Mouse (Mus musculus): ENCODE measurements around the gene Nfya.

Nfya gene

DNA sequence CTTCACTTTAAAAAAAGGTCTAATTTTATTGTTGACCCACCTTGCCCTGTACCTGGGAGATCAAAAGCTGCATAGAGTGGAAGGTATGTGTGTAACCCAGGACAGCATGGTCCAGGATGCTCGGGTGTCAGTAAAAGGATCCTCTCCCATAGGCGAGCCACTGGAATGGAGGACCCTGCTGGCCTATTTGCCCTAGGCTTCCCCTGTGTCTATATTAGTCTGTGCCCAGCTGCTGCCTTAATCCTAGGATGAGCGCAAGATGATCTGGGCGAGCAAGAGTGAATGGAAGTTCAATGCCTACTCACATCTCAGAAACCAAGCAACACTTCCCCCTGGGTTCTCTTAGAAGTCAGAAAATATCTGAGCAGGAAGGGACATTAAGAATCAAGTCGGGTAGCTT lies 21.3 kb upstream of the Nfya start:
- no peak for DNase-seq (ENCODE audit: low spot score in 2 of 2)

DNA sequence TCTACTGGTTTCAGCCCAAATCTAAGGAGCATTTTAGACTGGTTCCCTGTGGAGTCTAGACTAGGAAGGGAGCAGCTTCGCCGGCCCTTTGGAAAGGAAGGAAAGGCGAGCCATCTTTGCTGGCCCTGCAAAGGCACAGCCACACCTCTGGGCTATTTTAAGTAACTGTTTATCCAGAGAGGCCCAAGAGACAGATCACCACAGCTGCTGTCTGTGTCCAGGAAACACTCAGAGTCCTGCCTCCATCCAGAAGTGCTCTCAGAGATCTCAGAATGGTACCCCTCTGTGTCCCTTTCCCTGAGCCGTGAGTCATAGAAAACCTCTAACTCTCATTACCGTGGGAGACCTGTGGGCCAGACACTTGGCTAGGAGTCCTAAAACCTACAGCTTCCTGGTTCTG lies 20.7 kb upstream of the Nfya start:
- no peak for DNase-seq (ENCODE audit: low spot score in 2 of 2)

DNA sequence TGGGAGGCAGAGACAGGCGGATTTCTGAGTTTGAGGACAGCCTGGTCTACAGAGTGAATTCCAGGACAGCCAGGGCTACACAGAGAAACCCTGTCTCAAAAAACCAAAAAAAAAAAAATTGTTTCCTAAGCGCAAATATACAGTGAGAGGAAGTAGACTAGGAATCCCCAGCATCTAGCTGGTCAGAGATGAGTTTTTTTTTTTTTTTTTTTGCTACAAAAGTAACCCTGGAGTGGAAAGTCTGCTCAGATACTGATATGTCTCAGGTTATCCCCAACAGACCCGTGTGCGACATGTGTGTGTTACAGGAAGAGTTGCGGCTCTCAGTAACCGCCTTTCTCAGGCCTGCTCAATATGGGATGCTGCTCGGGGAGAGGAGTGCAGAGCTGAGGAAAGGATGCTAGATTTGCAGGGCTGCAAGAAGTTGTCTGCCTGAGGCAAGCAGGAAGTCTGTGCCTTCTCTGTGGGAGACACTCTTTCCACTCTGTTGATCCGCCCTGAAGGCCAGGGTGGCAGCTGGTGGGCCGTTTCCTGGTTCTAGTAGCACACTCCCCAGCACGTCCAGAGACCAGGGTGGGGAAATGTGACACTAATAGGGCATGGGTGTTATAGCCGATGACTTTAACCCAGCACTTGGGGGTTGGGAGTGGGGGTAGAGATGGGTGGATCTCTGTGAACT lies 18.3 kb upstream of the Nfya start:
- no peak for DNase-seq (ENCODE audit: low spot score in 2 of 2)

DNA sequence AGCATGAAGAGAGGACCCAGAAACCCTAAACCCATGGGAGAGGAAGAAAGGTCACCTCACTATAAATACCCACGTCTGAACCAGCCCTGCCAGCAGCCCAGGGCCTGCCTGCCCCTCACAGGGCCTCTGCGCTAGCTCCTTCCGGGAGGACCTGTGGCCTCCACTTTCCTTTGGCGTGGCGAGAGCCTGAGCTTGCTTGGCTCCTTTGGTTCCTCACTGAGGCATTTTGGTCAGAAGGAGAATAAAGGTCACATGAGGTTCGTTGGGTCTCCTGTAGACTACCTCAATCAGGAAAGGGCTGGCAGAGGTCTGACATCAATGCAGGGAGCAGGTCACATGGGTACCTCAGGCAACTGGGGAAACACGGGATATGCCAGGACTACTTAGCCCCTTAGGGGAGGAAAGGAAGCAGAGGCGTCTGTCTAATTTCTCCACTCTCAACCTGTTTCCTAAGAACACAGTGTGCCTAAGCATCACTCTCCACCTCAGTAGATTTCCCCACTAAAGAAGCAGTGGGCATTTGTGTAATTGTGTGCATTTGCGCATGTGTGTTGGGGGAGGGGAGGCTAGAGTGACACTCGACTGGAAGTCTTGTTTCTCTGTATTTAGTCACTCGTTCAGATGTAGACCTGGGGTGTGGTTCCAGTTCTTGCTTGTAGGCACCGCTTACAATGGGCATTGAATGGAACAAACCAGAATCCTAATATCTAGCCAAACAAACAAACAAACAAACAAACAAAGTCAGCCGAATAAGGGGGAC lies 17.5 kb upstream of the Nfya start:
- no peak for DNase-seq (ENCODE audit: low spot score in 2 of 2)

DNA sequence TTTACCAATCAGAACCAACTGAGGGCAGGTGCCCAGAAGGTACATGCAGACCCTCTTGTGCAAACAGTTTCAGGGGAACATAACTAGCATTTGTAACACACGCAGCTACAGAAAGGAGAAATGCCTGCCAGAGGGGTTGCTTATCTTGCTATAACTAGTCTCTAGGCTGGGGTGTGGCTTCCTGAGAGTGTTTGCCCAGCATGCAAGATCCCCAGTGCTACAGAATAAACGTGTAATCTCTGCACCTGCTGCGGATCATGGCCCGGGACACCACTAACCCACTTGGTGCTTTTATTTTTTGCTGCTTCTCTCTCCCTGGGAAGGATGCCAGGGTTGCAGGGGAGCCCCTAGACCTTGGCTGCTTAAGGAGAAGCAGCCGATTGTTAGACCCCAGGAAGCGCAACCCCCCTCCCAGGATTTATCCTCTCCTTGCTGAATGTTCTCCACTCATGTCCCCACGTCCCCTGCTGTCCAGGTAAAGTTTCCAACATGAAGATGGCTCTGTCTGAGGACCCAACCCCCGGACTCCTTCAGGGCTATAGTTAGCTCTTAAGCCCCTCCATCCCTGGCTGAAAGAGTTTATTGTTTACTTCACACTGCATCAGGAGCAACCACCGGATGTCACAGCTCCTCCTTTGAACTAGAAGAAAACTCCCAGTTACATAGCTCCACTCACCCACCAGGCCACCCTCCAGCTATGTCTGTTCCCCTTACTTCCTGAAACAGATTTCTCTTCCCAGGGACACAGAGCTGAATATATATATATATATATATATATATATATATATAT lies 16.3 kb upstream of the Nfya start:
- DNase-seq (ENCODE audit: low spot score in 2 of 2), result no peak

DNA sequence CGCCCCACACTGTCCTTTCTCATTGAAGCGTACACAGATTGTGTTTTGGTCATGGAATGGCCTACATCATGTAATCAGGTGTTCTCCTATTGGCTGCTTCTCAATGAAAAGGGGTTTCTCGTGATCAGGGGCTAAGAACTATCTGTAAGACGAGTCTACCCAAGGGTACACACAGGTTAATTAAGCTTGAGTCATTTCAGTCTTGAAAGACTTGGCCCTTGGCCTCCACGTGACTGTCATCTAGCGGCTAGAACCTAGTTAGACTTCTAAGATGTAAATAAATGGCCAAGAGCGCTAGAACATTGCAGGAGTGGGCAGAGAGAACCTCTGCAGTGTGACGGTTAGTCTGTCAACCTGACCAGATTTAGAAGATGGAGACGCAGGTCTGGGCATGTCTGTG lies 14.5 kb upstream of the Nfya start:
- no peak for DNase-seq (ENCODE audit: low spot score in 2 of 2)

DNA sequence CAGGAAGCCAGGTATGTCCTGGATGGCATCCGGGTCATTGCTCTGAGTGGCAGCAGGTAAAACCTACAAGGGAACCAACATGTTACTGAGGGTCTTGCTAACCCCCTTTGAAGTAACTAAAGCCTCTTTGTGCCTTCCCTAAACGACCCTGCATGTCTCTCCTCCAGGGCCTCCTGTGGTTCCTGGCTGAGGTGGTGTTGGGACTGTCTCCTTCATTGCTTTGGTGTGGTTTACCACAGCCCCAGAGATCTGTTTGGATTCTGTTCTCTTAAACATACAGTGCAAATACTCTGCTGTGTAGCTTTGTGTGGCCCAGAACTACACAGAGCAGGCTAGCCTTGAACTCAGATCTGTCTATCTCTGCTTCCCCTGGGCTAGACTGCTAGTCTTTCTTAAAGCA lies 9.9 kb upstream of the Nfya start:
- no peak for DNase-seq (ENCODE audit: low spot score in 2 of 2)

DNA sequence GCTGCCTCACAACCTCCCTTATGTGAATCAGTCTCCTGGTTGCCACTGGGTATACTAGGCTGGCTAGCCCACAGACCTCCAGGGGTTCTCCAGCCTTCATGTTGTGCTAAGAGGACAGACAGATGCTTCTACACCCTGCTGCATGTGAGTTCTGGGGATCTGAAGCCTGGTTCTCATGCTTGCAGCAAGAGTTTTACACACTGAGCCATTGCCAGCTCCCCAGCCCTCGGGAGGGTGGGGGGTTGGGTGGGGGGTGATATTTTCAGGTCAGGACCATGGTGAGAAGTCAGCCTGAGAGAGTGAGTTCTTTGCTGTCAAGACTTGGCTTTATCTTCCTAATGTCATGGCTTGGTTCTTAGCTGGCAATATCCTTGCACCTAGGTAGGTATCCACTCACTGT lies 9.1 kb upstream of the Nfya start:
- no peak for DNase-seq (ENCODE audit: low spot score in 2 of 2)

DNA sequence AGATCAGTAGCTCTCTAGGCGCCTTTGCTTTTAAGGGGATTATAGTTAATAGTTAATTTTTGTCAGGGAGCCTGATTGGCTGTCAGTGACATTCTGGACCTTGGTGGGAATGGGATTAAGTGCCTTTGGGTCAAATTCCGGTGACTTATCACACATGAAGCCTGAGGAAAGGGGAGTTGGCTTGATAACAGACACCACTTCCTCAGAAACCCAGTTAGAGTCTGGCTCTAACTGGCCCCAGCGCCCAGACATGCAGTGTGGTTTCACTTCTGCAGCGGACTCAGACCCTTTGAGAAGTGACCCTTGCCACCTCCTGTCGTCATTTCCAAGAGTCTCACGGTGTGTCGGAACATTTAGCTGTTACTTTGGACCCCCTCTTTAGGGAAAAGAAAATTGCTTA lies 8.5 kb upstream of the Nfya start:
- no peak for DNase-seq (ENCODE audit: low spot score in 2 of 2)

DNA sequence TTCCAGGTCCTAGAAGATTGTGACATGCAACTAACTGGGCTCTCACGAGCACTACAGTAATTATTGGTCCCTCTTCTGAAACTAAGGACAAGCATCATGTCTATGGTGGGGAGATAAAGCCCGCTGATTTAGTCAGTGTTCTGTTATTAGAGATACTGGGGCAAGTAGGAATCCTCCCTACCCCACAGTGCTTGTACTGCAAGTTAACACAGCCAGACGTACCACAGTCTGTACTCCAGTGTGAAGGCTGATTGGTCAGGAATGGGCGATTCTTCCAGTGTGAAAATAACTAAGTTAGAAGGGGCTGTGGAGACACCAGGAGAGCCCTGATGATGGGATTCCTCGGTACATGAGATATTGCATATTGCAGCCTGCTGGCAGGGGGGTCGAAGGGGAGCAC lies 7.8 kb upstream of the Nfya start:
- DNase-seq (ENCODE audit: low spot score in 2 of 2), result no peak

DNA sequence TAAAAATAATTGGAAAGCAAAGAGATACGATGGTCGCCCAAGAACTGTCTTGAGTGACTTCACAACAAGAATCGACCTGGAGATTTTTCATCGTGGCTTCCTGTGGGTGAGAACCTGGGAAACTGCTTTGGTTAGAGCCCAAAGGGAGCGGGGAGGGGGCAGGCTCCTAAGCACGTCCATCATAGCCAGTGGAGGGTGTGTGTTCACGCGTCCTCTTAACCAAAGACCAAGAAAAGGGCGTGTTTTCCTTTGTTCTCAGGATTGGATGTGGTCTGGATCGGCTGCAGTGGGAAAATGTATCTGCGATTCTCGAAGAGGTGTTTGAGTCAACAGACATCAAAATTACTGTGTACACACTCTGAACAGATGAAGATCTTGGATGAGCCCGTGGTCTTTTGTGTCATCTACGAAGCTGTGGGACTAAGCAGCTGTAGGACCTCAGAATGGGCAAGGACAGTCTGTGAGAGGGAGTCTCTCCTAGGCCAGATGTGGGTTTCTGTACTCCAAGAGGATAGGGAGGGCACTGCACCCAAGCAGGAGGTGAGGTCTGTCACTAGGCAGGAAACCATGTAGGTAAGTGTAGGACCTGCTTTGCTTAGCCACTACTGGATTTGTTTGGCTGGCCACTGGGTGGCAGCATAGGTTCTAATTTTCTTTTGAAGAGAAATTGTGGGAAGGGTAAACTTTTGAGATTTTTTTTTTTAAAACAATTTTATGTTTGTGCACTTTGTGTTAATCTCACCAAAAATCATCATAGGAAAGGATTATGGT lies 6.9 kb upstream of the Nfya start:
- peak; percentile 57 to 60 for DNase-seq (ENCODE audit: low spot score in 2 of 2)

DNA sequence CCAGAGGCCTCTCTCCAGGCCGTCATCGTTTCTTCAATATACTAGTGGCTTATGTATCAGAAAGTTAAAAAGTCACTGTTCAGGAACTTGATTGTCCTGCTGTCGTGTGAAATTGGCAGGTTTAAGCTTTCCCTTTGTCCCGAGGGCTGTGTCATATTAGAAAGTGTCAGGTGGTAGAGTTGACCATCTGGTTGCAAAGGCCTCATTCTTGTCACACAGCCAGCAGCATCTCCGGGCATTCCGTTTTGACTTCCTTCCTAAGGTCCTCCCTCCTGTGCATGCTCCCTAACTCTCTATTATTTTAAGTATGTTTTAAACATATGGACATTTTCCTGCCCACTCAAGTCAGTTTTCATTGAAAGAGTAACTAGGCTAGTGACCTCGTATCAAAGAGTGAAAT lies 6.3 kb upstream of the Nfya start:
- no peak for DNase-seq (ENCODE audit: low spot score in 2 of 2)

DNA sequence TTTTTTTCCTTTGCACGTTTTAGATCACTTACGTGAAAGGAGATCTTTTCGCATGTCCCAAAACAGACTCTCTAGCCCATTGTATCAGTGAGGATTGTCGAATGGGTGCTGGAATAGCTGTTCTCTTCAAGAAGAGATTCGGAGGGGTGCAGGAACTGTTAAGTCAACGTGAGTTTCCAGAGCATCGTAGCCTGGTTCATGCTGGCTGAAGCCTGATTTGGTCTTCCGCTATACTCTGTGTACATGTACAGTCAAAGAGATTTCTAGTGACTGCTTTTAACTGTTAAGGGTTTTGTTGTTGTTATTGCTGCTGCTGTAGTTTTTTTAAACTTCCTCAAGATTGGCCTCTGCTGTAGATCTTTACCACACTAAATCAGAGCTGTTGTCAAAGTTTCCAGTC lies 1.5 kb upstream of the Nfya start:
- DNase-seq (ENCODE audit: low spot score in 2 of 2), result no peak

DNA sequence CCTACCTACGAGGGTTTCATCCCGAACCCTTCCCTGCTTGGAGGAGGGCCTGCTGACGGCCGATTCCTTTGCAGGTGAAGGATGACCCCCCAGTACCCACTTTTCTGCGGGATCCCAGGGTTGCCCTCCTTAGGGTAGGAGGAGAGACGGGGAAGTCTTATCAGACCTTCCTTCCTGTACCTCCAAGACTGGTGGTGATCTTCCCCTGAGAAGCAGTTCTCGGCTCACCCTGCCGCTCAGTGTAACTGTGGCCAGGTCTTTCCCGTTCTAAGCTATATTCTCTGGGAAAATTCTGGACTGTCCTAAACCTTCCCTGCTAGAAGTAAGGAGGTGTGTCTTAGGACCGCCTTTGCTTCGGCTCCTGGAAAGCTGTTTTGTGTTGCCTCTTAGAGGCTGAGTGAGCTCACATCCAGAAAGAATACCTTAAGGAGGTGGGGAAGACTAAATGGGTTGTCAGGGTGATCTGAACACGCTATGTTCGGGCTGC lies 636 bp upstream of the Nfya start:
- no peak for DNase-seq (ENCODE audit: low spot score in 2 of 2)

DNA sequence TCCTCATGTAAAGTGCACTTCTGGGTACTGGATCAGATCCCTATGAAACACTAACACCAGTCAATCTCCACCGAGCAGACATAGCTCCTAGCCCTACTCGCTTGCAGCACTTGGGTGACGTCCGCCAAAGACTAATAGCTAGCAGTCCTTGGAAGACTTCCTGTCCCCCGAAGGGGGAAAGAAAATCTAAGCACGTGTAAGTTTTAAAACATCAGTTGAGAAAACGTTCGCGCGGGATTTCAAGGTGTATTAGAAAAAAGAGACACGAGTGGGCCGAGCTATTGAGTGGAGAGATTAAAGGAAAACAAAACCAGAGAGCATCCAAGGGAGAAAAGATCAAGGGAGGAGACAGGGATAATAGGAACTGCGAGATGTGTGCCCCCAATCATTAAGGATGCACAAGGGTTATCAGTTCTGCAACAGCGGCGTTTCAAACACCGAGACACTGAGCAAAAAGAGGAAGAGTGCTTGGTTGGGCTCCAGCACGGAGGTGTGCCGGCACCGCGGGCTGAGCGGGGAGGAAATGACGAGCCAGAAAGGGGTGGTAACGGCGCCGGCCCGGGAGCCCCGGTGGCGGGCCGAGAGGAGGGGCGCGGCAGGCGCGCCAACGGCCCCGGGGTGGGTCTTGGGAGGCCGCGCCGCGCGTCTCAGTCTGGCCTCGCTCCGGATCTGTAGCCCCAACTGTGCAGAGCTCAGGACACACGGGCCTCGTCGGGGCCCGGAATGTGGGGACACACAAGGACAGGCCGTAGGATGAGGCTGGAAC lies 997 bp downstream of the Nfya start:
- DNase-seq (ENCODE audit: low spot score in 2 of 2), result peak; percentile 56 to 57

DNA sequence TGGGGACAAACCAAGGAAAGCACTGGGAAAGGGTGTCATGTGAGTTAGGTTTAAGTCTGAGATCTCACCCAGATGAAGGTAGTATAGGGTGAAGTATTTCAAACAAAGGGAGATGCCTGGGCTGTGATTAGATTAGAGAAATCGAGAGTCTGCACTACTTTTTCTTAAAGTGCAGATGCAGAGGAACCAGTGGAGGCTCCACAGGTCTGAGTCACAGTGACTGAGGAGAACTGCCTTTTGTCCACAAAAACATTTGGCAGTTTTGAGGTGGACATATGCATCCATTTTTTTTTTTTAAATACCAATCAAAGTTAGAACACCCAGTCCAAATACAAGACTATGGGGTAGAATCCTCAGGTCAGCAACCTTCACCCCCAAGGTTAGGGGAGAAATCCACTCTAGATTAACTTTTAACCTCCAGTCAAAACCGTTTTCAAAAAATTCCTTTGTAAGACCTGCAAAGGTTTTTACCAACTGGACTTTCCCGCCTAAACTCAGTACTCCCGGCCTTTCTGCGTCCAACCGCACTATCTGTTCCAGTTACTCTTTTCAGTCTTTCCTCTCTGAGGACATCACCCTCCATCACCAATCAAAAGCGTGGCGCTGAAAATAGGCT lies 1.7 kb downstream of the Nfya start:
- DNase-seq (ENCODE audit: low spot score in 2 of 2), result peak in 1 of 2 experiments; percentile 45

DNA sequence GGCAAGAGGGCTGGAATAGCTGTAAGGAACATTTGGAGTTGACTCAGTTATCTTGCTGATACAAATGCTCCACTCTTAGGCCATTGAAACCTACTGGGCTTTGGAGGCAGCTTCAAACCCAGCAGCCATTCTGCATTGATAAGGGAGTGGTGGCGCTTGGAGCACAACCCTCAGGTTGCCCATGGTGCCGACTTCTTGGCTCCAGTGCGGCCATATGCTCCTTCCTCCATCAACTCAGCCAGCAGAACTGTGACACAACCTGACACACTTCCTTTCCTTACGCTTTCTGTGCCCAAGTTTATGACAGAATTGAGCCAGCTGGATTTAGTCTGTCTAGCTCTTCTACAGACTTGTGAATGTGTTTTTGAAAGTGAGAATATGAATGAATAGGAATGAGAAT lies 2.6 kb downstream of the Nfya start:
- peak in 1 of 2 experiments; percentile 57 for DNase-seq (ENCODE audit: low spot score in 2 of 2)

DNA sequence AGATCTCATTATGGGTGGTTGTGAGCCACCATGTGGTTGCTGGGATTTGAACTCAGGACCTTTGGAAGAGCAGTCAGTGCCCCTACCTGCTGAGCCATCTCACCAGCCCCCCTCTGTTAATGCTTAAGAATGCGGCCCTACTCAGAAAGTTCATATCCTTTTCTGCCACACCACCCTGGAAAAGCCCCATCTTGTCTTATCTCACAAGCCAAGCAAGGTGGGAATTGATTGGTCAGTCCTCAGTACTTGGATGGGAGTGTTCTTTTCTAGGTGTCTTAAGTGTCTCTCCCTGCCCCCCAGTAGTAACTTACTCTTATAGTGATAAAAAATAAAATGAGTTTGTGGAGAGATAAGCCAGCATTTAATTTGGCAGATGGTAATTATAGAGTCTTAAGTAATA lies 5.0 kb downstream of the Nfya start:
- no peak for DNase-seq (ENCODE audit: low spot score in 2 of 2)

DNA sequence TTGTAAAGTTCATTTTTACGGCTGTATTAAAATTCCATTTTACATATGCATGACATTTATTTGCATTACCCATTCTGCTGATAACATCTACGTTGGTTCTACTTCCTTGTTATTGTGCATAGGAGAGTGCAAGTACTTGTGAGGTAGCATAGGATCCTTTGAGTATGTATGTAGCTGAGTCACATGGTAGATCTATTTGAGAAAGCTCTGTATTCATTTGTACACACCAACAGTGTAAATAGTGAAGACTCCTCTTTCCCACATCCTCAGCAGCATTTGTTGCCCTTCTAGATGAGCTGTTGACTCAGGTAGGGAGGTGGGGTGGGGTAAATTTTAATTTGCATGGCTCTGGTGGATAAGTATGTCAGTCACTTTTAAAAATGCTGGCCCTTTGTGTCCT lies 5.9 kb downstream of the Nfya start:
- DNase-seq (ENCODE audit: low spot score in 2 of 2), result no peak

DNA sequence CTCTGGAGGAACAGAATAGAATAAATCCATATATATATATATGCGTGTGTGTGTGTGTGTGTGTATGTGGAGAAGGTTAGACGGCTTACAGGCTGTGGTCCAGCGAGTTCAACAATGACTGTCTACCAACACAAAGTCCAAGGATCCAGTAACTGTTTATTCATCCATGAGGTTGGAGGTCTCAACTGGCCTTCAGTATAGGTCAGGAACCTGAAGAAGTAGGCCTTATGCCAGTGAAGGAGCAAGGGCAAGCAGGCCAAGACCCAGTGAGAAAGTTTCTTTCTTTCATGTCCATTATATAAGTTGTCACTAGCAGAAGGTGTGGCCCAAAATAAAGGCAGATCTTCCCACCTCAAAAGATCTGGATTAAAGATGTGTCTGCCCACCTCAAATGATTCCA lies 7.0 kb downstream of the Nfya start:
- no peak for DNase-seq (ENCODE audit: low spot score in 2 of 2)

DNA sequence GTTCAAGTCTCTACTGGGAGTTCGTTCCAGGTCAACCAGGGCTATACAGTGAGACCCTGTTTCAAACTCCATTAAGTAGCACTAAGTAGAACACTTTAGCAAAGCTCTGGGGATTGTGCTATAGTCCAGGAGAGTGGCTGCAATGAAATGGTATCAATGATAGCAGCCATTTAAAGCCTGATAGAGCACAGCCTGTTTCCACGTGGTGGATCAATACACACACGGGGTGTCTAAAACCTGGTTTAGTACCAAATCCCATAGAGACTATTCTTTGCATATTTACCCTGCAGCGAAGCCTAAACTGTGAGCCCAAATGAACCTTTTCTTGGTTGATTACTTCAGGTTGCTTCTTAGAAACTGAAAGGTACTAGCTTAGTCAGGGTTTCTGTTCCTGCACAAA lies 8.0 kb downstream of the Nfya start:
- DNase-seq (ENCODE audit: low spot score in 2 of 2), result no peak

Data from frontal cortex, postnatal 36 days (tissue).